Mouse (Mus musculus) hindbrain, embryonic 14.5 days (tissue): ENCODE results near the gene Fam172a. TPM values are rescaled to one million over a fixed set of nuclear protein-coding genes. Genes with fewer than 3 reads are reported as not detected.

Experiments used
- ATAC-seq: fragments of 200-750 bp; cut with Nextera tagmentation; 2 replicates; pipeline ENCODE4 v1.8.0; 2017; ENCODE audit warnings: moderate number of reproducible peaks, mild to moderate bottlenecking, moderate TSS enrichment, moderate library complexity; ENCODE audit not compliant: low FRiP score
- DNase-seq: peaks from one replicate; pipeline ENCODE4 v3.0.0-alpha.2; 2015; ENCODE audit warnings: low spot score
- H3K27ac ChIP-seq: fragments of 300-500 bp; sonication (generic); 2 replicates; pipeline ENCODE4 v1.5.1; 2014; ENCODE audit warnings: mild to moderate bottlenecking, moderate library complexity
- H3K27me3 ChIP-seq: fragments of 300-500 bp; sonication (generic); 2 replicates; pipeline ENCODE4 v1.6.1; 2014; ENCODE audit warnings: mild to moderate bottlenecking, low read length, mixed read lengths; ENCODE audit not compliant: control insufficient read depth, insufficient read depth
- H3K36me3 ChIP-seq: fragments of 300-500 bp; sonication (generic); replicated peaks from 2 replicates; pipeline ENCODE4 v1.6.1; 2014; ENCODE audit not compliant: control insufficient read depth, insufficient read depth
- H3K4me1 ChIP-seq: fragments of 300-500 bp; sonication (generic); replicated peaks from 2 replicates; pipeline ENCODE4 v1.6.1; 2014; ENCODE audit warnings: antibody characterized with exemption, low read length, mixed read lengths; ENCODE audit not compliant: control insufficient read depth, insufficient read depth
- H3K4me2 ChIP-seq: fragments of 300-500 bp; sonication (generic); replicated peaks from 2 replicates; pipeline ENCODE4 v1.6.1; 2014; ENCODE audit warnings: mild to moderate bottlenecking, moderate library complexity
- H3K4me3 ChIP-seq: fragments of 300-500 bp; sonication (generic); replicated peaks from 2 replicates; pipeline ENCODE4 v1.5.1; 2014; ENCODE audit warnings: mild to moderate bottlenecking, low read length
- H3K9ac ChIP-seq: fragments of 300-500 bp; sonication (generic); 2 replicates; pipeline ENCODE4 v1.6.1; 2014
- H3K9me3 ChIP-seq: fragments of 300-500 bp; sonication (generic); 2 replicates; pipeline ENCODE4 v1.6.1; 2016; ENCODE audit warnings: low read length; ENCODE audit not compliant: control insufficient read depth
- WGBS: fragments of 180-500 bp; shearing (Covaris S2); extraction: QIAGEN DNeasy Blood & Tissue Kit; methylation state at CpG from one replicate; pipeline ENCODE4 v1.1.7; 2014; 5-methylcytosine and 5-hydroxymethylcytosine counted together
- polyA plus RNA-seq: library from polyadenylated mRNA; unstranded; fragments of >200 nt; fragmentation: Nextera tagmentation; extraction: Ambion mirVana; gene quantifications from 2 replicates; pipeline ENCODE4 v1.2.1, GENCODE M21; 2014

The Fam172a gene
- polyA plus RNA-seq, 1 experiment from 2014 or later: 42.1 TPM

- 0 out of 2 replicates have a peak, but pooled peaks cover 3% of the 10 kb centered on the region for H3K27me3 ChIP-seq
- peak; percentile 64 for ATAC-seq
- DNase-seq: peak; percentile 68
- no peaks in the 10 kb centered on the region for H3K9me3 ChIP-seq
- H3K4me2 ChIP-seq: peak overlapping the region; percentile 95
- H3K4me3 ChIP-seq: peak overlapping the region; percentile 38
- peak overlapping the region; percentile 68 for H3K9ac ChIP-seq
- no peaks in the 10 kb centered on the region for H3K36me3 ChIP-seq
- under 1% methylated on average over 38 of the region's 38 CpGs for WGBS
- H3K4me1 ChIP-seq: peaks cover 65% of the 10 kb centered on the region
- H3K27ac ChIP-seq: peak overlapping the region; percentile 84
Observed at GRCm38 (mm10) chr13:78210029-78210747, 508.4 kb downstream of the Fam172a start.

- DNase-seq (no peak), ATAC-seq (no peak)
- Histone ChIP-seq H3K27me3 (0 out of 2 replicates have a peak, but pooled peaks cover 3% of the 10 kb centered on the region), H3K27ac (peak overlapping the region; percentile 84), H3K4me1 (peaks cover 63% of the 10 kb centered on the region), H3K36me3 (no peaks in the 10 kb centered on the region), H3K4me2 (peak overlapping the region; percentile 95), H3K4me3 (peak overlapping the region; percentile 38), H3K9ac (peak overlapping the region; percentile 68), H3K9me3 (no peaks in the 10 kb centered on the region)
- WGBS: 11% methylated on average over 13 of the region's 13 CpGs
Observed at GRCm38 (mm10) chr13:78210748-78211089, 508.9 kb downstream of the Fam172a start.

GRCm38 (mm10) chr13:78211231-78212010 lies 509.6 kb downstream of the Fam172a start:
- ATAC-seq (no peak), DNase-seq (no peak)
- Histone ChIP-seq H3K27ac (peak overlapping the region; percentile 84; the same call in 1 of the 2 replicates), H3K4me1 (peaks cover 58% of the 10 kb centered on the region), H3K36me3 (no peaks in the 10 kb centered on the region), H3K4me3 (0 out of 2 replicates have a peak overlapping the region, but pooled peaks have one; percentile 38), H3K9me3 (no peaks in the 10 kb centered on the region), H3K9ac (peak overlapping the region; percentile 68), H3K27me3 (0 out of 2 replicates have a peak, but pooled peaks cover 3% of the 10 kb centered on the region), H3K4me2 (peak overlapping the region; percentile 95)
- WGBS: 37% methylated on average over 14 of the region's 14 CpGs

GRCm38 (mm10) chr13:78212111-78212510 lies 510.3 kb downstream of the Fam172a start:
- DNase-seq: no peak
- WGBS: 43% methylated on average over 15 of the region's 15 CpGs

GRCm38 (mm10) chr13:78213155-78213554 lies 511.3 kb downstream of the Fam172a start:
- H3K4me1 ChIP-seq: peaks cover 45% of the 10 kb centered on the region
- H3K27ac ChIP-seq: no peak overlapping the region
- H3K9me3 ChIP-seq: no peaks in the 10 kb centered on the region
- H3K4me3 ChIP-seq: no peak overlapping the region
- no peak overlapping the region for H3K9ac ChIP-seq
- DNase-seq: no peak
- WGBS: 31% methylated on average over 2 of the region's 2 CpGs
- no peak for ATAC-seq
- 0 out of 2 replicates have a peak, but pooled peaks cover 3% of the 10 kb centered on the region for H3K27me3 ChIP-seq
- H3K4me2 ChIP-seq: no peak overlapping the region
- no peaks in the 10 kb centered on the region for H3K36me3 ChIP-seq

More at GRCm38 (mm10) chr13:78212111-78212510, 510.3 kb downstream of the Fam172a start:
- H3K9ac ChIP-seq: no peak overlapping the region
- peaks cover 55% of the 10 kb centered on the region for H3K4me1 ChIP-seq
- H3K4me2 ChIP-seq: no peak overlapping the region
- H3K27me3 ChIP-seq: 0 out of 2 replicates have a peak, but pooled peaks cover 3% of the 10 kb centered on the region
- H3K9me3 ChIP-seq: no peaks in the 10 kb centered on the region
- H3K36me3 ChIP-seq: no peaks in the 10 kb centered on the region
- no peak overlapping the region for H3K4me3 ChIP-seq
- no peak overlapping the region; the same call in 1 of the 2 replicates for H3K27ac ChIP-seq
- no peak for ATAC-seq

DNA sequence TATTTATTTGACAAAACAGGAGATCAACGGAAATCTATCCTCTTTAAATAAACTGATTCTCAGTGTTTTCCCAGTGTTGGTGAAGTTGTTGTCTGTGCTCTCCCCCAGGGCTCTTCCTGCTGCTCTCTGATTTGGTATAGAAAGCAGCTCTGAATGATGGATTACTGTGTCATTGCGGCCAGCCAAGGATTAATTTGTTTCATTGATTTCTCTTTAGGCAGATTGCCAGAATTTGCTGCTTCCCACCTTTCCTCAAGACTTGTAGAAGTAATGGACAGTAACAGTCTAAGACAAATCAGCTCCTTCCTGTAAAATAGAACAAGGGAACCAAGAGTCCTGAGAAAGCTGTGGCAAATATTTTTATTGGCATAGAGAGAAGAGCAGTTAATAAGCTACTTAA lies 513.4 kb downstream of the Fam172a start:
- DNase-seq (peak; percentile 52), ATAC-seq (no peak)
- Histone ChIP-seq H3K36me3 (no peaks in the 10 kb centered on the region), H3K4me3 (no peak overlapping the region), H3K9ac (no peak overlapping the region), H3K27ac (peak overlapping the region; percentile 2; the same call in 1 of the 2 replicates), H3K9me3 (0 out of 2 replicates have a peak, but pooled peaks cover 3% of the 10 kb centered on the region), H3K27me3 (0 out of 2 replicates have a peak, but pooled peaks cover 3% of the 10 kb centered on the region), H3K4me2 (no peak overlapping the region), H3K4me1 (peaks cover 25% of the 10 kb centered on the region)
- WGBS: 22% methylated on average over 2 of the region's 2 CpGs
